Mouse (Mus musculus): Measurements from ENCODE around the gene Stat5b. TPM values are rescaled to one million over a fixed set of nuclear protein-coding genes. Genes with fewer than 3 reads are reported as not detected.
A peak's percentile ranks its signal among the peaks of the same experiment; 100 is the strongest.

Gene Stat5b
- polyA plus RNA-seq, 1 experiment from 2014 or later = 20.5 TPM

DNA sequence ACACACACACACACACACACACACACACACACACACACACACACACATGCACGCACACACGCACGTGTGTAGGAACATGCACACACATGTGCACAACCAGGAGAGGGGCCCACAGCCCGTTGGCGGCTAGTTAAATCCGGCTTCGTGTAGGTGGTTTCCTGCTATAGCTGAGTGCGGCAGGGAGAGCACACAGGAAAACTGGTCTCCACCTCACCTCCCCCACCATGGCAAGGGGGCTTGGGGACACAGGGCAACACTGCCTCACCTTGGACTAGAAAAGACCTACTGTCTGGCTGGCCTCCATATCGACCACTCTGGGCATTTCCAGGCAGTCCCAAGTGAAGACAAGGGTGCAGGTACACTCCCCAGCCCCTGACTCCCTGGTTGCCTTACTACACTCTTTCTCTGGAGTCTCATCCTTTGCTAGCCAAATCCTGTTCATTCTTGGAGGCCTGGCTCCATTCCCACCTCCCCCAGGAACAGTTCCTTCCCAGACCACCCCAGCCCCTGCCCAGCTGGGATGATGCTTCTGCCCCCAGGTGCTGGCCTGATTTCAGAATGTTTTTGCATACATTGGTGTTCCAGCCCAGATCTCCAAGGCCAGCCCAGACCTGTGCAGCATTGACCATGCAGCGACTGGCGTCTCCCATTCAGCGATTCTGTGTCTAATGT lies 96.4 kb downstream of the Stat5b start:
- Histone ChIP-seq H3K4me3 (no peak overlapping the region), H3K27ac (no peak overlapping the region), H3K4me1 (peaks cover 6% of the 10 kb centered on the region; the same call in 1 of the 2 replicates), H3K27me3 (peaks cover 28% of the 10 kb centered on the region), H3K4me2 (replicated peaks) (no peak overlapping the region), H3K36me3 (peaks cover 25% of the 10 kb centered on the region), H3K9ac (no peak overlapping the region), H3K9me3 (replicated peaks) (no peaks in the 10 kb centered on the region)
- 87% methylated on average over 11 of the region's 12 CpGs for WGBS
- no peak for ATAC-seq (ENCODE audit: low FRiP score)

DNA sequence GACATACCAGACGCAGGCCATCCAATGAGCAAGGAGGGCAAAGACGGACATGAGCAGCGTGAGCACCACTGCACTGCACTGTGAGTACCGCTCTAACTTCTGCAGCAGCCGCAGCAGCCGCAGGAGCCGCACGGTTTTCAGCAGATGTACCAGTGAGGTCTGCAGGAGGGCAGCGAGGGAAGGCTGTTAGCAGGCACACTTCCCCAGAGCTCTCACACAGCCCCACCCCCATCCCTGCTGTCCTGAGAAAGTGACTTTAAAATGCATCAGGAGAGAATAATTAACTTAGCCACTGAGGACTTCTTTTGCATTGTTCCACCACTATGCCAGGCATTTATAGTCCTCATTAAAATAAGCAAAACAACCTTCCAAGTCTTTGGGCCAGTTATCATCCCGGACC lies 98.2 kb downstream of the Stat5b start:
- no peak overlapping the region for H3K9ac ChIP-seq
- no peak for ATAC-seq (ENCODE audit: low FRiP score)

DNA sequence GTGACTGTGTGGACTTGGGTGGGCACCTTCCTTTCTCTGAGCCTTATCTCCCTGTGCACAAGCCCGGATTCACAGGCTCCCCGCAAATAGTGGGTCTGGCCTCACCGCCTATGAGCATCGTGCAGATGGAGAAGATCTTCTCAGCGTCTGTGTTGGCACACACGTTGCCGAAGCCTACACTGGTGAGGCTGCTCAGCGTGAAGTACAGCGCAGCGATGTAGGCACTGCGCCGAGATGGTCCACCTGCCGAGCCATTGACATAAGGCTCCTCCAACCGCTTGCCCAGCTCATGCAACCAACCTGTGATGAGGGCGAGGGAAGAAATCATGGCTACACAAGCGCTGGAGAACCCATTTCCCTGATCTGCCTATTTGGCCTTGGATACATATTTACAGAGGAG lies 100.4 kb downstream of the Stat5b start:
- Histone ChIP-seq H3K9ac (no peak overlapping the region), H3K4me1 (no peaks in the 10 kb centered on the region), H3K27ac (no peak overlapping the region), H3K4me3 (no peak overlapping the region), H3K4me2 (replicated peaks) (no peak overlapping the region), H3K9me3 (replicated peaks) (no peaks in the 10 kb centered on the region), H3K27me3 (peaks cover 34% of the 10 kb centered on the region), H3K36me3 (peaks cover 23% of the 10 kb centered on the region)
- no peak for ATAC-seq (ENCODE audit: low FRiP score)
- WGBS = 94% methylated on average over 16 of the region's 16 CpGs

More for the DNA sequence above, 98.2 kb downstream of the Stat5b start:
- Histone ChIP-seq H3K27ac (no peak overlapping the region), H3K4me3 (no peak overlapping the region), H3K36me3 (peaks cover 28% of the 10 kb centered on the region), H3K9me3 (replicated peaks) (no peaks in the 10 kb centered on the region), H3K4me2 (replicated peaks) (no peak overlapping the region), H3K4me1 (no peaks in the 10 kb centered on the region), H3K27me3 (peaks cover 36% of the 10 kb centered on the region)
- WGBS = 37% methylated on average over 10 of the region's 10 CpGs

DNA sequence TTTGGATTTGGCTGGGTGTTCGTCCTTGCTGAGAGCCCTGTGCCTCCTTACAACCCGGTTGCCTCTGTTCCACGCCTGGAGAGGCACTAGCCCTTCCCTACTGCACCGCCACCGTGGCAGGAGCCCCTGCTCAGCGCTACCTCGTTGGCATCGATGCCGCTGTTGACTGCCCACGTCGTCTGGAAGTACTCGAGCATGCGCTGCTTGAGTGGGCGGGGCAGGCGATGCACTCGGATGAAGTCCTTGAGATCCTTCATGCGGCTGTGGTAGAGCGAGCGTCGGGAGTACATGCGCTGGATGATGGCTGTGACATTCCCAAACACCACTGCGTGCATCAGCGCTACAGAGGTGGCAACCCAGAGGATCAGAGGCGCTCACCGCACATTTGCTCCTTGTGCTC lies 101.1 kb downstream of the Stat5b start:
- no peaks in the 10 kb centered on the region for H3K4me1 ChIP-seq
- no peak overlapping the region for H3K9ac ChIP-seq
- peaks cover 19% of the 10 kb centered on the region for H3K36me3 ChIP-seq
- H3K9me3 ChIP-seq (replicated peaks) = no peaks in the 10 kb centered on the region
- H3K27me3 ChIP-seq = peaks cover 33% of the 10 kb centered on the region
- 49% methylated on average over 25 of the region's 25 CpGs for WGBS
- no peak for ATAC-seq (ENCODE audit: low FRiP score)
- H3K4me2 ChIP-seq (replicated peaks) = no peak overlapping the region
- no peak overlapping the region for H3K4me3 ChIP-seq
- no peak overlapping the region for H3K27ac ChIP-seq

DNA sequence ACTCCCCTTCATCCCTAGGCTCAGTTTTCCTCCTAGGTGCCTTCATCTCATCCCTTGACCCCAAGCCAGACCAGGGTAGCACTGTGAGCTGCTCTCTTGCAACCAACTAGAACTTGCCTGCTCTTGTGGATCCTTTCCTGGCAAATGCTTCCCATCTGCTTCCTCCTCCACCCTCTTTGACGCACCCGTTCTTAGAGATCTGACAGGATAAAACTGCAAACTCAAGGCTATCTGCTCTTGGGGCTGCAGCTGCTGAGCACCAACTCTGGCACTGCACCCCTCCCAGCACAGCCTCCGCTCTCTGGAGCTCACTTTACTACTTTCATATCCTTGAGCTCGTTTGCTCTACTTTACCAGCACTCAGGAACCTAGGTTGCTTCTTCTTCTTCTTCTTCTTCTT lies 101.9 kb downstream of the Stat5b start:
- H3K4me3 ChIP-seq = no peak overlapping the region
- no peaks in the 10 kb centered on the region for H3K9me3 ChIP-seq (replicated peaks)
- no peak for ATAC-seq (ENCODE audit: low FRiP score)
- no peak overlapping the region for H3K27ac ChIP-seq
- no peaks in the 10 kb centered on the region for H3K4me1 ChIP-seq
- 83% methylated on average over 4 of the region's 4 CpGs for WGBS
- H3K27me3 ChIP-seq = peaks cover 27% of the 10 kb centered on the region
- no peak overlapping the region for H3K9ac ChIP-seq
- no peak overlapping the region for H3K4me2 ChIP-seq (replicated peaks)
- H3K36me3 ChIP-seq = peaks cover 19% of the 10 kb centered on the region

DNA sequence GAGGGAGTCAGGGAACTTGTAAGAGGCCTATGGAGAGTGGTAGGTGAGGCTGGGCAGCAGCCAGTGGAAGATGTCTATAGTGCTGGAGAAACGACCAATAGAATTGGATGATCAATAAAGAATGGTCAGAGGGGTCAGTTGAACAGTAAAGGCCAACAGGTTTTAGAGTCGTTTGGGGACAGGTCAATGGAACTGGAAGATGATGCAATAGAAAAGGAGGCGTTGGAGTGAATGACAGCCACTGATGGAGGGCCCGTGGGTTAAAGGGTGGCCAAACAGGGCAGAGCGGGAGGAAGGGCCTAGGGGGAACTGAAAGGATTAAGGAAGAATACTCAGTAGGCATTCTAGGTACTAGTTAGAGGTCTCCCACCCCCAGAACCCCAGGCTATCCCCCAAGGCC lies 103.4 kb downstream of the Stat5b start:
- Histone ChIP-seq H3K27ac (no peak overlapping the region), H3K9ac (no peak overlapping the region), H3K9me3 (replicated peaks) (no peaks in the 10 kb centered on the region), H3K36me3 (peaks cover 19% of the 10 kb centered on the region), H3K4me2 (replicated peaks) (no peak overlapping the region), H3K4me1 (no peaks in the 10 kb centered on the region), H3K4me3 (no peak overlapping the region), H3K27me3 (peaks cover 25% of the 10 kb centered on the region)
- ATAC-seq (ENCODE audit: low FRiP score) = no peak
- WGBS = 74% methylated on average over 5 of the region's 5 CpGs

DNA sequence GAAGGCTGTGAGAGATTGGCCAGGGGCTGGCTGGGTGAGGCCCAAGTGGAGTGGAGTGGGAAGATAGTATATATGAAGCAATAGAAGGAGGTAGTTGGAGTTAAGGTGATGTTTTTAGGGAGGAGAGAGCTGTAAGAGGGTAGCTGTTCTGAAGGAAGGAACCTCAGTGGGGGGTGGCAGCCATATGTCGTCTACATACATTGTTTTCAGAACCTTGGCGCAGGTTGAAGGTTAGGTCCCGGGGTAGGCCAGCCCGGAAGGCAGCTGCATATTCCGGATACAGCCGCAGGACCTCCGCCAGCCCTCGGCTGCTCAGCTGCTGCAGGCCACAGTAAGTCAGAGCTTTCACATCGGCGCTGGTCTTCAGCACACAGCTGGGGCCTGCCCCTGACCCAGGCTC lies 104.0 kb downstream of the Stat5b start:
- Histone ChIP-seq H3K4me2 (replicated peaks) (no peak overlapping the region), H3K9me3 (replicated peaks) (no peaks in the 10 kb centered on the region), H3K4me3 (no peak overlapping the region), H3K27me3 (peaks cover 25% of the 10 kb centered on the region), H3K36me3 (peaks cover 20% of the 10 kb centered on the region), H3K4me1 (no peaks in the 10 kb centered on the region), H3K27ac (no peak overlapping the region), H3K9ac (no peak overlapping the region)
- 80% methylated on average over 10 of the region's 10 CpGs for WGBS
- no peak for ATAC-seq (ENCODE audit: low FRiP score)

DNA sequence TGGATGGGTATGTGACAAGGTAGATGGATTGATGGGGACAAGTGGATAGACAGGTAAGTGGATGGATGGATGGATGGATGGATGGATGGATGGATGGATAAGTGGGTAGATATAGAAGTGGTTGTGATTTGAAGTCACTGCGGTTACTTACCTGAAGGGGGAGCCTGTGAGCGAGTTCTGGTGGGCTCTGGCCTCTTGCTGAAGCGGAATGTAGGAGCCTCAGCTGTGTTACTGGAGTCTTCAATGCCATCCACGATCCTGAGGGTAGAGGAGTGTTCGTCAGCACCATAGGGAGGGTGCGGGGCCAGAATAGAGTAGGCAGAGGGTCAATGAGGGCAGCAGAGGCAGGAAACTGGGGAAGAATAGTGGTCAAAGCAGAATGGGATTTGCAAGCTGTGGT lies 105.4 kb downstream of the Stat5b start:
- Histone ChIP-seq H3K9me3 (replicated peaks) (no peaks in the 10 kb centered on the region), H3K4me2 (replicated peaks) (no peak overlapping the region), H3K4me1 (no peaks in the 10 kb centered on the region), H3K27me3 (peaks cover 21% of the 10 kb centered on the region), H3K36me3 (peaks cover 13% of the 10 kb centered on the region), H3K9ac (no peak overlapping the region), H3K27ac (no peak overlapping the region), H3K4me3 (no peak overlapping the region)
- no peak for ATAC-seq (ENCODE audit: low FRiP score)
- WGBS = 19% methylated on average over 6 of the region's 6 CpGs

DNA sequence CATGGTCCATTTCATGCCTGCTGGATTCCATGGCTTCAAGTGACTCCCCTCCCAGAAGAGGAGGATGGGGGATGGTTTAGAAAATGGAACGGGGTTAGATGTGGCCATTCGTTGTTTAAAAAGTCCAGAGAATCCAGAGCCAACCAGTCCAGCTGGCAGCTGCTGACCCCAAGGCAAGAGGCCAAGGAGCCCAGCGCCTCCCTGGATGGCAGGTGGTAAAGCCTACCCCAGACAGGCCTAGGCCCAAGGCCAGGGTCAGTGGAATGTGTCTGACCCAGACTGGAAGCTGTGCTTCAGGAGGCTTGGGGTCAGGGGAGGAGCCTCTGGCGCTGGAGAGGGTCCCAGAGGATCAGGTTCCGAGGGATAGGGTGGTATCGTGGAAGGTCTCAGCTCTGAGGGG lies 109.2 kb downstream of the Stat5b start:
- H3K4me3 ChIP-seq = no peak overlapping the region

DNA sequence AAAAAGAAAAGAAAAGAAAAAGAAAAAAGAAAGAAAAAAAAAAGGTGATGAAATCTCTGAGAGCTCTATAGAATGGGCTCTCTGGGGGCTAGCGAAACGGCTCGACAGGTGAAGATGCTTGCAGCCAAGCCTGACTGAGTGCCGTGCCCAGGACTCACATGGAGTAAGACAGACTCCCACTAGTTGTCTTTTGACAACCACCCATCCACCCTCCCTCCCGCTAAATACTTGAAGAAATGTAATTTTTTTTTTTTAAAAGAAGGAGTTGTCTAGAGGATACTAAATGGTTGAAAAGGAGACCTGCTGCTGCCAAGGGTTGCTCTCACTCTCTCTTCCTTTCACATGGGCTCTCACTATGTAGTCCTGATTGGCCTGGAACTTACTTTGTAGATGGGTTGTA lies 111.8 kb downstream of the Stat5b start:
- 0 out of 2 replicates have a peak, but pooled peaks have one; percentile 9 for ATAC-seq (ENCODE audit: low FRiP score)
- Histone ChIP-seq H3K4me2 (replicated peaks) (peak overlapping the region; percentile 89), H3K9me3 (replicated peaks) (no peaks in the 10 kb centered on the region), H3K4me1 (peaks cover 20% of the 10 kb centered on the region), H3K36me3 (0 out of 2 replicates have a peak, but pooled peaks cover 4% of the 10 kb centered on the region), H3K9ac (peak overlapping the region; percentile 36; the same call in 1 of the 2 replicates), H3K4me3 (peak overlapping the region; percentile 84), H3K27ac (no peak overlapping the region; the same call in 1 of the 2 replicates), H3K27me3 (no peaks in the 10 kb centered on the region)
- WGBS = 29% methylated on average over 5 of the region's 5 CpGs

More for the DNA sequence above, 109.2 kb downstream of the Stat5b start:
- no peak overlapping the region for H3K9ac ChIP-seq
- no peak for ATAC-seq (ENCODE audit: low FRiP score)
- 75% methylated on average over 6 of the region's 6 CpGs for WGBS
- H3K36me3 ChIP-seq = 0 out of 2 replicates have a peak, but pooled peaks cover 4% of the 10 kb centered on the region
- H3K27me3 ChIP-seq = no peaks in the 10 kb centered on the region
- H3K9me3 ChIP-seq (replicated peaks) = no peaks in the 10 kb centered on the region
- H3K27ac ChIP-seq = no peak overlapping the region
- H3K4me2 ChIP-seq (replicated peaks) = no peak overlapping the region
- H3K4me1 ChIP-seq = peaks cover 15% of the 10 kb centered on the region

DNA sequence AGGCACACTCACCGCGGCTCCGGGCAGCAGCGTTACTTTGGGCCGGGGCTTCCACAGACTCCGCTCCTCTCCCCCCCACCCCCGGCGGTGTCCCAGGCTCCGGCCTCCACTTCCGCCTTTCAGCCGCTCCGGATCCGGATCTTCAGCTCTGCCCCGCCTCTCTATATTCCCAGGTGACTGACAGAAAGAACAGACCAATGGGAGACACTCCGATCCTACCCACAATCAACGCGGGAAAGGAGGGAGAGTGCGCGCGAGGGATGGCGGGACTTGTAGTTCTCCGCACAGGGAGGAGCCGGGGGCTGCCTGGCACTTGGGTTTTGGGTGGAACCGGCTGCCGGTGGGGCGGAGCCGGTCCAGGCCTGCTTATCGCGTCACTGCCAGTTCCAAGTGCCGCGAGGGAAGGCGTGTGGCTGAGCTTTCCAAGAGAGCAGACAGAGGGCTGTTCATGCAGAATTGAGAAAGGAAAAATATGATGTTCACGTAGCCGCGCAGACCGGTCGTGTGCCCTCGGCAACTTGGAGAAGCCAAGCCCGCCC lies 112.4 kb downstream of the Stat5b start, which contains the start of gene Rab5c:
TSS of gene Rab5c (minus strand) at position 150 of the 539 bp plus-strand sequence.
- peak; percentile 99 for ATAC-seq (ENCODE audit: low FRiP score)
- H3K27ac ChIP-seq = peak within 1 kb of the TSS; percentile 76
- WGBS = under 1% methylated on average over 39 of the region's 39 CpGs

DNA sequence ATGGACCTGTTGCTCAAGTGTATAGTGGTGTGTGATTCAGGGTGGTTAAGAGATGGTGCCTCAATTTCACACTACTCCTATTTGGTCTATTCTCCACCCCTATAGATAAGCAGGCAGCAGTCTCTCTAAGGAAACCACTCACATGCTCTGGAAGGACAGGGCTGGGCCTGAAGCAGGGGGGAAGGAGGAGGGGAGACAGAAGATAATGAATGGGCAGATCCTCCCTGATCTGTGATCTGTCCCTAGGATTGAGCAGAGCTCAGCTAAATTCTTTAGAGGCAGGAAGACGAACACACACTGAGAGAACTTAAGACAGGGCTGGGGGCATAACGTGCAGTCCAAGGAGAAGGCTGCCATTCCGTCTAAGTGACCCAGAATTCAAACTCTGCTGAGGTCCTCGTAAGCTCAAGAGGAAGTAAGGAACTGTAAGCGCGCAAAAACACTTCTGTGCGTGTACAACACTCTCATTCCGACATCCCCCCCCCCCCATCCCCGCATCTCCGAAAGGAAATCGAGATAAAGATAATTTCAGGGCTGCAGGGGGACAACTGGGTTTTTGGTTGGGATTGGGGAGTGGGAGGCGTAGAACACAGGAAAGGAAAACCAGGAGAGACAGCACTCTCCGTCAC lies 113.3 kb downstream of the Stat5b start:
- Histone ChIP-seq H3K9me3 (replicated peaks) (no peaks in the 10 kb centered on the region), H3K9ac (peak overlapping the region; percentile 93), H3K4me1 (peaks cover 20% of the 10 kb centered on the region), H3K4me2 (replicated peaks) (peak overlapping the region; percentile 89), H3K4me3 (peak overlapping the region; percentile 84), H3K36me3 (peaks cover 14% of the 10 kb centered on the region; the same call in 1 of the 2 replicates), H3K27ac (no peak overlapping the region), H3K27me3 (no peaks in the 10 kb centered on the region)
- no peak for ATAC-seq (ENCODE audit: low FRiP score)
- WGBS = 3% methylated on average over 13 of the region's 13 CpGs

More for the DNA sequence above, 112.4 kb downstream of the Stat5b start, which contains the start of gene Rab5c:
- H3K9me3 ChIP-seq (replicated peaks) = no peaks in the 10 kb centered on the region
- H3K4me2 ChIP-seq (replicated peaks) = peak within 1 kb of the TSS; percentile 89
- H3K4me3 ChIP-seq = peak within 1 kb of the TSS; percentile 84
- H3K9ac ChIP-seq = peak within 1 kb of the TSS; percentile 93
- peaks cover 20% of the 10 kb centered on the region for H3K4me1 ChIP-seq
- peaks cover 5% of the 10 kb centered on the region; the same call in 1 of the 2 replicates for H3K36me3 ChIP-seq
- H3K27me3 ChIP-seq = no peaks in the 10 kb centered on the region

Measured in hindbrain, embryonic 12.5 days (tissue).